Comparison of ENCODE assay signal across 7 mouse cellular contexts in genomic region chr7:98359951-98360620, GRCm38 (mm10). TPM values are rescaled to one million over a fixed set of nuclear protein-coding genes. Genes with fewer than 3 reads are reported as not detected.
DNase-seq lines count a peak whose midpoint lies in the region; ATAC-seq and TF ChIP-seq lines count a peak whose summit lies in the region.

No protein-coding gene starts in this region.

- peaks cover 16% of the 10 kb centered on the region for H3K27me3 ChIP-seq in E14TG2a.4 (ENCODE audit: insufficient read depth, low read length)
- H3K27me3 ChIP-seq in erythroblast, embryonic 14.5 days (ENCODE audit: control insufficient read depth), result peaks cover 59% of the 10 kb centered on the region
- H3K27me3 ChIP-seq in heart, embryonic 16.5 days (ENCODE audit: control insufficient read depth, insufficient read depth, low read length), result no peaks in the 10 kb centered on the region
- no peaks in the 10 kb centered on the region for H3K27me3 ChIP-seq in midbrain, embryonic 10.5 days (ENCODE audit: low read depth, poor library complexity, severe bottlenecking)

- ATAC-seq in heart, embryonic 16.5 days (replicated peaks; ENCODE audit: extremely low read depth, insufficient read depth, low FRiP score), result peak; percentile 34; the same call in 1 of the 2 replicates

- peaks cover 53% of the 10 kb centered on the region for H3K4me1 ChIP-seq in E14TG2a.4 (replicated peaks; ENCODE audit: low read depth, low read length)
- H3K4me1 ChIP-seq in erythroblast, embryonic 14.5 days (ENCODE audit: control insufficient read depth), result peaks cover 5% of the 10 kb centered on the region; the same call in 1 of the 2 replicates
- H3K4me1 ChIP-seq in heart, embryonic 16.5 days (ENCODE audit: control insufficient read depth, insufficient read depth, low read length), result peaks cover 8% of the 10 kb centered on the region
- H3K4me1 ChIP-seq in midbrain, embryonic 10.5 days, result peaks cover 63% of the 10 kb centered on the region

- peak overlapping the region; percentile 79 for H3K9ac ChIP-seq in heart, embryonic 16.5 days (ENCODE audit: low read length)

- peaks cover 26% of the 10 kb centered on the region for H3K9me3 ChIP-seq in E14TG2a.4 (ENCODE audit: low read length)
- 0 out of 2 replicates have a peak, but pooled peaks cover 3% of the 10 kb centered on the region for H3K9me3 ChIP-seq in erythroblast, embryonic 14.5 days (ENCODE audit: control insufficient read depth, low read length)
- H3K9me3 ChIP-seq in heart, embryonic 16.5 days (replicated peaks; ENCODE audit: control insufficient read depth, low read length), result 0 out of 2 replicates have a peak, but pooled peaks cover 3% of the 10 kb centered on the region
- peaks cover 4% of the 10 kb centered on the region; the same call in 1 of the 2 replicates for H3K9me3 ChIP-seq in midbrain, embryonic 10.5 days (replicated peaks)

- peak overlapping the region; percentile 92 for H3K4me3 ChIP-seq in E14TG2a.4 (replicated peaks; ENCODE audit: low read length)
- peak overlapping the region; percentile 55 for H3K4me3 ChIP-seq in erythroblast, embryonic 14.5 days (replicated peaks)
- H3K4me3 ChIP-seq in heart, embryonic 16.5 days (ENCODE audit: low read length), result peak overlapping the region; percentile 82
- H3K4me3 ChIP-seq in midbrain, embryonic 10.5 days, result peak overlapping the region; percentile 86

- TF ChIP-seq CTCF in E14TG2a.4 (conservative IDR thresholded peaks at IDR 0.05; ENCODE audit: low read length), result no peak

- peak overlapping the region; percentile 98 for H3K4me2 ChIP-seq in heart, embryonic 16.5 days (ENCODE audit: low read depth, low read length)

- DNase-seq in adrenal gland, adult 2 months, result peak; percentile 81
- DNase-seq in kidney, postnatal 14 days, result peak; percentile 57
- DNase-seq in midbrain, embryonic 10.5 days (ENCODE audit: low spot score), result peak; percentile 87
- DNase-seq in thymus, postnatal 4 days, result peak; percentile 24

- H3K36me3 ChIP-seq in E14TG2a.4 (ENCODE audit: insufficient read depth, low read length), result peaks cover 24% of the 10 kb centered on the region; the same call in 1 of the 2 replicates
- no peaks in the 10 kb centered on the region for H3K36me3 ChIP-seq in erythroblast, embryonic 14.5 days (ENCODE audit: control insufficient read depth)
- H3K36me3 ChIP-seq in heart, embryonic 16.5 days (ENCODE audit: control insufficient read depth, insufficient read depth), result no peaks in the 10 kb centered on the region
- no peaks in the 10 kb centered on the region; the same call in 1 of the 2 replicates for H3K36me3 ChIP-seq in midbrain, embryonic 10.5 days

- peak overlapping the region; percentile 82 for H3K27ac ChIP-seq in heart, embryonic 16.5 days (ENCODE audit: low read length)
- peak overlapping the region; percentile 95 for H3K27ac ChIP-seq in midbrain, embryonic 10.5 days (replicated peaks)

- WGBS in heart, embryonic 16.5 days, result under 1% methylated on average over 33 of the region's 33 CpGs
- under 1% methylated on average over 33 of the region's 33 CpGs for WGBS in midbrain, embryonic 10.5 days

RNA-seq across cellular contexts. Expression of gene Tsku, which starts 1.0 kb away (rescaled TPM):
- 10 to 100 TPM; 22.4 to 41.5 TPM for total RNA-seq in adrenal gland, adult 2 months (2021)
- 52.3 and 58.9 TPM in 2 replicates for polyA plus RNA-seq in adrenal gland, adult 2 months (2012; rRNA removed)
- polyA plus RNA-seq in erythroblast, embryonic 14.5 days (2012), result 0.03 TPM in 1 of 2 replicates, not detected in the other
- polyA plus RNA-seq in heart, embryonic 16.5 days (2015; fragmentation: Nextera tagmentation; extraction: Ambion mirVana), result 3.2 and 3.8 TPM in 2 replicates
- polyA plus RNA-seq in midbrain, embryonic 10.5 days (2016; fragmentation: Nextera tagmentation; extraction: Ambion mirVana), result 7.7 and 10.0 TPM in 2 replicates

RNA-seq across cellular contexts. Expression of gene Acer3, which starts 39.1 kb away (rescaled TPM):
- total RNA-seq in adrenal gland, adult 2 months (2021), result 10 to 100 TPM; 10.7 to 22.0 TPM
- polyA plus RNA-seq in adrenal gland, adult 2 months (2012; rRNA removed), result 1.2 and 1.3 TPM in 2 replicates
- polyA plus RNA-seq in erythroblast, embryonic 14.5 days (2012), result 0.07 and 0.15 TPM in 2 replicates
- 17.5 and 19.9 TPM in 2 replicates for polyA plus RNA-seq in heart, embryonic 16.5 days (2015; fragmentation: Nextera tagmentation; extraction: Ambion mirVana)
- polyA plus RNA-seq in midbrain, embryonic 10.5 days (2016; fragmentation: Nextera tagmentation; extraction: Ambion mirVana), result 19.4 and 19.5 TPM in 2 replicates

Comparison
In these comparisons a context has a peak if more than half of its experiments do, and no peak if none do; other contexts are left out.
1. Peak in every context shown above with its lines: DNase-seq, ATAC-seq, H3K4me3 ChIP-seq and H3K27ac ChIP-seq.
2. DNase-seq: peak in every context shown above with its lines; median percentile 87 in midbrain, embryonic 10.5 days; 81 in adrenal gland, adult 2 months; 57 in kidney, postnatal 14 days; 24 in thymus, postnatal 4 days.